Mouse (Mus musculus) MEL (cell line): ENCODE measurements around the gene Sod1.

ENCODE experiments used
- CTCF ChIP-seq, 3 experiments: IDR thresholded peaks in 2 of 3; conservative IDR thresholded peaks in 1 of 3; 2 replicates each; pipeline ENCODE4 v1.5.1; 2011 to 2012; ENCODE audit warnings: low read length in 3 of 3, low read depth in 2 of 3, mild to moderate bottlenecking in 2 of 3, improper control_type of control experiment in 1 of 3, inconsistent platforms in 1 of 3, mixed read lengths in 1 of 3, moderate library complexity in 1 of 3; ENCODE audit not compliant: control insufficient read depth in 1 of 3, insufficient read depth in 1 of 3, poor library complexity in 1 of 3, severe bottlenecking in 1 of 3
- MAFK ChIP-seq: IDR thresholded peaks from 2 replicates; pipeline ENCODE4 v1.6.1; 2011; ENCODE audit warnings: low read depth, mild to moderate bottlenecking, low read length, improper control_type of control experiment, borderline replicate concordance
- MYC ChIP-seq: IDR thresholded peaks from 2 replicates; pipeline ENCODE4 v1.6.1; 2011; ENCODE audit warnings: low read depth, mild to moderate bottlenecking, low read length, improper control_type of control experiment, moderate library complexity
- NRF1 ChIP-seq: IDR thresholded peaks from 2 replicates; pipeline ENCODE4 v1.6.1; 2014; ENCODE audit warnings: low read depth, mild to moderate bottlenecking, inconsistent platforms, low read length, improper control_type of control experiment, moderate library complexity; ENCODE audit not compliant: poor library complexity, insufficient read depth, severe bottlenecking
- POLR2A ChIP-seq, 2 experiments: IDR thresholded peaks; 2 replicates each; pipeline ENCODE4 v1.6.1; 2011 to 2012; ENCODE audit warnings: low read length in 2 of 2, mild to moderate bottlenecking in 2 of 2, control low read depth in 1 of 2, improper control_type of control experiment in 1 of 2, low read depth in 1 of 2, moderate library complexity in 1 of 2; ENCODE audit not compliant: control insufficient read depth in 1 of 2, insufficient read depth in 1 of 2, poor library complexity in 1 of 2
- POLR2AphosphoS2 ChIP-seq: IDR thresholded peaks from 2 replicates; pipeline ENCODE4 v1.6.1; 2011; ENCODE audit warnings: low read length, improper control_type of control experiment
- TCF12 ChIP-seq: IDR thresholded peaks from 2 replicates; pipeline ENCODE4 v1.6.1; 2014; ENCODE audit warnings: low read depth, mild to moderate bottlenecking, inconsistent platforms, low read length, improper control_type of control experiment, moderate library complexity
- ZMIZ1 ChIP-seq: IDR thresholded peaks from 2 replicates; pipeline ENCODE4 v1.6.1; 2012; ENCODE audit warnings: low read depth, mild to moderate bottlenecking, inconsistent platforms, low read length, improper control_type of control experiment, moderate library complexity

DNA sequence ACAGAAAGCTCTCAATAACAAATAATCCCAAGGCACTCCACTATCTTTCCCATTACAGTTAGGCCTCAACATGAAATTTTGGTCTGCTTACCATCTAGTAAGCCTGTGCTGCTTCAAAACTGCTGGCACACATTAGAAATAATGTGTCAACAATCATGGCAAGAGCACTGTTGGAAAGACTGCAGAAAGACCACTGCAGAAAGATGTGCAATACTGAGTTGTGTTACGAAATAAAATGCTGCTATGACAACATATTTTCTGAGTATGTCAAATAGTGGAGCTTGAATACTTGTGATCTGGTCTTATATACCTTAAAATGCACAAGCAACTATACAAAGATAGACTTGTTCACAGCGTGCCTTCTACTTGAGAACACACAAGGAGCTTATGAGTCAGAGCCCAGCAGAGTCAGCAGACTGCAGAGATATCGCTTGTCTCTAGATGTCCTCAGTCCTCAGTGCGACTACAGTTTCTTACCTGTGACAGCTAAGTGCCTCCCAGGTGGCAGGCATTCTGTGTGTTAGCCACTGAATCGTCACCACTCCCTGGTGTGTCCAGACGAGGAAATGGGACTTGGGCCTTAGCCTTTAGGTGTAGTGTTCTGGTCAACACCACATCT, 18.7 kb downstream of the Sod1 start:
- TF ChIP-seq NRF1: no peak
- no peak for TF ChIP-seq POLR2AphosphoS2
- TF ChIP-seq MAFK: no peak
- no peak for TF ChIP-seq CTCF (IDR thresholded peaks at IDR 0.05 in 2 of 3, conservative IDR thresholded peaks at IDR 0.05 in 1 of 3; ENCODE audit: control insufficient read depth in 1 of 3, insufficient read depth in 1 of 3, low read depth in 2 of 3, low read length in 3 of 3, poor library complexity in 1 of 3, severe bottlenecking in 1 of 3)
- TF ChIP-seq ZMIZ1: no peak
- TF ChIP-seq TCF12: no peak
- no peak for TF ChIP-seq MYC
- no peak for TF ChIP-seq POLR2A (IDR thresholded peaks at IDR 0.05; ENCODE audit: control insufficient read depth in 1 of 2, insufficient read depth in 1 of 2, low read depth in 1 of 2, low read length in 2 of 2, poor library complexity in 1 of 2)
